Mouse (Mus musculus) thymus, adult 18-20 months (tissue): ENCODE data around the gene Sart3.

Source experiments
- DNase-seq, 2 experiments: peaks; one replicate each; pipeline ENCODE4 v3.0.0; 2022; ENCODE audit warnings: mixed read lengths in 2 of 2

Gene Sart3

GRCm38 (mm10) chr5:113765641-113766526 lies 6.4 kb downstream of the Sart3 start:
- DNase-seq, result no peak

- DNase-seq, result no peak
Observed at GRCm38 (mm10) chr5:113764426-113764825, 7.9 kb downstream of the Sart3 start.

- DNase-seq, result no peak
Observed at GRCm38 (mm10) chr5:113761585-113761984, 10.7 kb downstream of the Sart3 start.

GRCm38 (mm10) chr5:113755347-113756030 lies 16.8 kb downstream of the Sart3 start:
- DNase-seq, result no peak

GRCm38 (mm10) chr5:113751521-113752157 lies 20.7 kb downstream of the Sart3 start:
- no peak for DNase-seq

GRCm38 (mm10) chr5:113748556-113749331 lies 23.6 kb downstream of the Sart3 start:
- DNase-seq, result no peak

GRCm38 (mm10) chr5:113747629-113748028 lies 24.7 kb downstream of the Sart3 start:
- no peak for DNase-seq

GRCm38 (mm10) chr5:113737607-113738237 lies 34.6 kb downstream of the Sart3 start:
- DNase-seq, result no peak

GRCm38 (mm10) chr5:113736522-113737164 lies 35.7 kb downstream of the Sart3 start:
- no peak for DNase-seq

- no peak for DNase-seq
Observed at GRCm38 (mm10) chr5:113736113-113736502, 36.2 kb downstream of the Sart3 start.

- peak; percentile 84 to 91 for DNase-seq
Observed at GRCm38 (mm10) chr5:113735345-113736112, 36.8 kb downstream of the Sart3 start, which contains the start of gene Ficd. Ficd (plus strand) TSS chr5:113735803.

GRCm38 (mm10) chr5:113735023-113735344 lies 37.3 kb downstream of the Sart3 start:
- DNase-seq, result no peak

GRCm38 (mm10) chr5:113734376-113734775 lies 37.9 kb downstream of the Sart3 start:
- no peak for DNase-seq

- no peak for DNase-seq
Observed at GRCm38 (mm10) chr5:113732182-113732581, 40.1 kb downstream of the Sart3 start.

- DNase-seq, result no peak
Observed at GRCm38 (mm10) chr5:113731174-113731573, 41.1 kb downstream of the Sart3 start.

- DNase-seq, result no peak
Observed at GRCm38 (mm10) chr5:113730641-113731121, 41.6 kb downstream of the Sart3 start.

- DNase-seq, result no peak
Observed at GRCm38 (mm10) chr5:113728691-113729090, 43.6 kb downstream of the Sart3 start.

GRCm38 (mm10) chr5:113728011-113728410 lies 44.3 kb downstream of the Sart3 start:
- no peak for DNase-seq

- no peak for DNase-seq
Observed at GRCm38 (mm10) chr5:113727238-113727637, 45.1 kb downstream of the Sart3 start.

GRCm38 (mm10) chr5:113726618-113727017 lies 45.7 kb downstream of the Sart3 start:
- DNase-seq, result no peak

GRCm38 (mm10) chr5:113725417-113725816 lies 46.9 kb downstream of the Sart3 start:
- DNase-seq, result no peak
